Mouse (Mus musculus) cerebellum, adult 2 months (tissue): ENCODE results near the gene Tcta. TPM values are rescaled to one million over a fixed set of nuclear protein-coding genes. Genes with fewer than 3 reads are reported as not detected.

Experiments used
- DNase-seq, 2 experiments: peaks; one replicate each; pipeline ENCODE4 v3.0.0; 2021
- H3K27ac ChIP-seq: fragments of 200-500 bp; 2 replicates; pipeline ENCODE4 v1.5.1; 2012; ENCODE audit warnings: low read length, control low read depth, inconsistent platforms; ENCODE audit not compliant: insufficient read depth
- H3K27me3 ChIP-seq: fragments of 200-500 bp; 2 replicates; pipeline ENCODE4 v1.6.1; 2012; ENCODE audit warnings: inconsistent platforms, mild to moderate bottlenecking, low read length, moderate library complexity; ENCODE audit not compliant: control insufficient read depth, insufficient read depth
- H3K4me1 ChIP-seq: fragments of 200-500 bp; 2 replicates; pipeline ENCODE4 v1.6.1; 2011; ENCODE audit warnings: low read length; ENCODE audit not compliant: control insufficient read depth, insufficient read depth
- H3K4me3 ChIP-seq: fragments of 200-500 bp; replicated peaks from 2 replicates; pipeline ENCODE3; 2011; ENCODE audit warnings: mild to moderate bottlenecking, low read depth, low read length, control low read depth; ENCODE audit not compliant: insufficient read depth
- CTCF ChIP-seq: fragments of 200-500 bp; IDR thresholded peaks from 2 replicates; pipeline ENCODE4 v1.5.1; 2011; ENCODE audit warnings: low read depth, mild to moderate bottlenecking, control low read depth, low read length, moderate library complexity, borderline replicate concordance; ENCODE audit not compliant: insufficient read depth
- POLR2A ChIP-seq: fragments of 200-500 bp; IDR thresholded peaks from 2 replicates; pipeline ENCODE4 v1.6.1; 2011; ENCODE audit warnings: low read length, control low read depth, borderline replicate concordance; ENCODE audit not compliant: insufficient read depth
- WGBS: fragments of 180-500 bp; shearing (Covaris S2); methylation state at CpG from one replicate; pipeline ENCODE4 v1.1.7; 2018; 5-methylcytosine and 5-hydroxymethylcytosine counted together
- polyA plus RNA-seq: library from polyadenylated mRNA; depleted of rRNA; stranded (reverse); fragments of >200 nt; gene quantifications from 2 replicates; pipeline ENCODE4 v1.2.3, GENCODE M21; 2012

Tcta gene
- polyA plus RNA-seq, 1 experiment = 58.9 TPM

DNA sequence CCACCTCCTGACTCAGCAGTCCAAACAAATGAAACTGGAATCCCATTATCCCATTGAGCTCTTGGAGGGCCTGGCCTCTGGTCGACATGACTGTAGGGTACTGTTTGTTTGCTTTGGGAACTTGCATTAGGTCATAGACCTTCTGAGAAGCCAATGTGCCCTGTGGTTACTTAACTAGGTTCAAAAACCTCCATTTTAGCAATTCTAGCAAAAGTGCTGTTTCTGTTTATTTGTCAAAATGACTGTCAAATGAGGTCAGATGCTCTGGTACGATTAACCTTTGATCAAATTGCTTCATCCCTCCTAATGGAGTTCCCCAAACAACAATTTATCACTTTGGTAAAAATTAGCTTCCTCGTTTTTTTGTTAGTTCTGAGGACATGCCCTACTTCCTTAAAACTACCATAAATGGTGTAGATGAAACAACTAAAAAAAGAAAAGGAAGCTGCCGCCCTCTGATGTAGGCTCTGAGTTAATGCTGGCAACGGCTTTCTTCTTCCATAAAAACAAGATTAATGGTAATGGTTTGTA lies 36.4 kb upstream of the Tcta start:
- TF ChIP-seq POLR2A (no peak), CTCF (no peak)
- Histone ChIP-seq H3K4me3 (no peak overlapping the region), H3K27ac (no peak overlapping the region), H3K27me3 (no peaks in the 10 kb centered on the region), H3K4me1 (peaks cover 4% of the 10 kb centered on the region)
- 69% methylated on average over 5 of the region's 5 CpGs for WGBS
- no peak for DNase-seq

DNA sequence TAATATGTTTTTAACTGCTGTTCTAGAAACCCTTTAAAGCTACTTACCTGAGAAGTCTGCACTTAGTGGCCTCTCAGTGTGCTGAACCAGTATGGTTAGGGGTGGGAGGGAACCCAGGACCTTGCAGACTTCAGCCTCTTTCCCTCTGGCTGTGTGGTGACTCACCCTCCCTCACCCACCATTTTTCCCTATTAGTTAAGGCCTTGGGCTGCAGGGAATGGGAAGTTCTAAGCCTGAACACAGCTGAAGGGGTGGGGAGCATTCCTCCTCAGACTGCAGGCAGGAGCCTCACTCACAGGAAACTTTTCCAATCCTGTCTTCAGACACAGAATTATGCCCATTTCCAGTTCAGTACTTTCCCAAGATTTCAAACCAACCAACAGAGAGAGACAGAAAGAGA lies 35.8 kb upstream of the Tcta start:
- TF ChIP-seq CTCF = no peak
- no peak for TF ChIP-seq POLR2A
- no peaks in the 10 kb centered on the region for H3K27me3 ChIP-seq
- peaks cover 4% of the 10 kb centered on the region for H3K4me1 ChIP-seq
- H3K4me3 ChIP-seq = no peak overlapping the region
- DNase-seq = no peak
- no peak overlapping the region for H3K27ac ChIP-seq

DNA sequence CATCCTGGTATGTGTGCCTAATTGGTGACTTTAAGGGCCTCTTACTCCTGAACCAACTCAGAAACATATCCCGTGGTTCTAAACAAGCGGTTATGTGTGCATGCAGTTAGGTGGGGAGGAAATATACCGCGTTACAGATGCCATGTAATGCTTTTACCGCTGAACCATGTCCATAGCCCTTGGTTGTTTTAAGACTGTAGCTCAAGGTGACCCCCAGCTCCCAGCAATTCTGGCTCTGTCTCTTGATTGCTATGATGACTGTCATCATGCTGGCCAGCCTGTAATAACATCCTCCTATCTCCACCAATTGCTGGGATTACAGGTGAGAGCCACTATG lies 35.1 kb upstream of the Tcta start:
- DNase-seq = no peak
- peaks cover 4% of the 10 kb centered on the region for H3K4me1 ChIP-seq
- no peak overlapping the region for H3K27ac ChIP-seq
- H3K27me3 ChIP-seq = no peaks in the 10 kb centered on the region
- no peak overlapping the region for H3K4me3 ChIP-seq
- no peak for TF ChIP-seq CTCF
- TF ChIP-seq POLR2A = no peak
- WGBS = 88% methylated on average over 5 of the region's 5 CpGs

- no peak for DNase-seq
- WGBS = 64% methylated on average over 10 of the region's 10 CpGs
- H3K4me1 ChIP-seq = peaks cover 4% of the 10 kb centered on the region
- H3K27ac ChIP-seq = no peak overlapping the region
- peak overlapping the region; percentile 66 for H3K4me3 ChIP-seq
- TF ChIP-seq CTCF = no peak
- TF ChIP-seq POLR2A = no peak
- H3K27me3 ChIP-seq = no peaks in the 10 kb centered on the region
These were observed 34.5 kb upstream of the Tcta start for GRCm38 (mm10) chr9:108340258-108341138.

DNA sequence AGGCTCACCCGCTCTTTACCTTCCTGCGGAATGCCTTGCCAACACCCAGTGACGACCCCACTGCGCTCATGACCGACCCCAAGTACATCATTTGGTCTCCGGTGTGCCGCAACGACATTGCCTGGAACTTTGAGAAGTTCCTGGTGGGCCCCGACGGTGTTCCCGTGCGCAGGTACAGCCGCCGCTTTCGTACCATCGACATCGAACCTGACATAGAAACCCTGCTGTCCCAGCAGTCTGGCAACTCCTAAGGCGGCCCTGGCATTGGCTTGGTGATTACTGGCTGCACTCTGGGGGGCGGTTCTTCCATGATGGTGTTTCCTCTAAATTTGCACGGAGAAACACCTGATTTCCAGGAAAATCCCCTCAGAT lies 33.9 kb upstream of the Tcta start:
- 8% methylated on average over 20 of the region's 20 CpGs for WGBS
- peak; percentile 31 to 34 for DNase-seq
- Histone ChIP-seq H3K4me3 (peak overlapping the region; percentile 66), H3K27me3 (no peaks in the 10 kb centered on the region), H3K27ac (peak overlapping the region; percentile 83; the same call in 1 of the 2 replicates), H3K4me1 (peaks cover 4% of the 10 kb centered on the region)
- TF ChIP-seq POLR2A (no peak), CTCF (no peak)

DNA sequence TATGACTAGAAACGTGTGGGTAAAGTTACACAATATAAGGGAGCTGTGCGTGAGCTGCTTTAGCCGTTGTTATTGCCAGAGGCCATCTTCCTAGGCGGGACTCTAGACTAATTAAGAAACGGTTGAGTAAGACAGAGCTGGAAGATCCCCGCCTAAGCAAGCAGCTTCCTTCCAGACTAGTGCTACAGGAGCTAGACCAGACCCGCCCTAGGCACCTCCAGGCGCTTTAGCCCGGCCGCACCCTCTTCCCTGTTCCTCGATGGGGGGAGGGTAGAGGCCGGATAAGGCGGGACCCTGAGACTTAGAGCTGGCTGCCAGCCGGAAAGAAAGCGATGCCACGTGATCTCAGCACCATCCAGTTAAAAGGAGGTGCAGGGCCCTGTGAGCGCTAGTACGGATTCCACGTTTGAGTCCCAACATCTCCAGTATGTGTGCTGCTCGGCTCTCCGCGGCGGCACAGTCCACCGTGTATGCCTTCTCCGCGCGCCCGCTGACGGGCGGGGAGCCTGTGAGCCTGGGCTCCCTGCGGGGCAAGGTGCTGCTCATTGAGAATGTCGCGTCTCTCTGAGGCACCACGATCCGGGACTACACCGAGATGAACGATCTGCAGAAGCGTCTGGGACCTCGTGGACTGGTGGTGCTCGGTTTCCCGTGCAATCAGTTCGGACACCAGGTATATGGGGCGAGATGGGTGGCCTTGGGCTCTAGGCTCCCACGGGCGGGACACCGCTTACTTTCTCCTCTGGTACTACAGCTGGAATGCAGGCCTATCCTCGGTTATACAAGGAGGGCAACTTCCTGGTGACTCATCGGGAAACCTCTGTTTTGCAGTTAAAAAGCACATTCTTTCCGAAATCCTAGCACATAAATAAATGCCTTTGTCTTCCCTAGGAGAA lies 33.2 kb upstream of the Tcta start, which contains the start of gene Gpx1:
TSS of gene Gpx1 (plus strand) at position 18 of the 896 bp plus-strand sequence.
- peak within 1 kb of the TSS; percentile 83 for H3K27ac ChIP-seq
- H3K4me1 ChIP-seq = peaks cover 4% of the 10 kb centered on the region
- under 1% methylated on average over 49 of the region's 49 CpGs for WGBS
- peak; percentile 83 to 85 for DNase-seq
- H3K27me3 ChIP-seq = no peaks in the 10 kb centered on the region
- TF ChIP-seq CTCF (no peak), POLR2A (peak; percentile 98; the same call in 1 of the 2 replicates)
- H3K4me3 ChIP-seq = peak within 1 kb of the TSS; percentile 66

GRCm38 (mm10) chr9:108338551-108338885 lies 32.6 kb upstream of the Tcta start:
- peaks cover 4% of the 10 kb centered on the region for H3K4me1 ChIP-seq
- 0 out of 2 replicates have a peak overlapping the region, but pooled peaks have one; percentile 5 for H3K27ac ChIP-seq
- no peak for TF ChIP-seq POLR2A
- TF ChIP-seq CTCF = no peak
- WGBS = 30% methylated on average over 6 of the region's 6 CpGs
- no peaks in the 10 kb centered on the region for H3K27me3 ChIP-seq
- no peak for DNase-seq
- H3K4me3 ChIP-seq = no peak overlapping the region
